Mouse (Mus musculus) liver, adult (tissue): ENCODE results near the gene Gtf2h3.

Experiments used
- GATA4 ChIP-seq: IDR thresholded peaks from 2 replicates; pipeline ENCODE4 v1.6.1; 2014; ENCODE audit warnings: mild to moderate bottlenecking, low read length; ENCODE audit not compliant: insufficient replicate concordance

Gtf2h3 gene

GRCm38 (mm10) chr5:124578633-124579317 is at the start of gene Gtf2h3, which contains the start of gene Eif2b1:
Gene Gtf2h3, plus strand, starts transcription at chr5:124579140.
Gene Eif2b1, minus strand, starts transcription at chr5:124579131.
- peak; percentile 68; the same call in 1 of the 2 replicates for TF ChIP-seq GATA4

GRCm38 (mm10) chr5:124529191-124529651 is 49.7 kb upstream of the Gtf2h3 start:
- TF ChIP-seq GATA4: no peak

DNA sequence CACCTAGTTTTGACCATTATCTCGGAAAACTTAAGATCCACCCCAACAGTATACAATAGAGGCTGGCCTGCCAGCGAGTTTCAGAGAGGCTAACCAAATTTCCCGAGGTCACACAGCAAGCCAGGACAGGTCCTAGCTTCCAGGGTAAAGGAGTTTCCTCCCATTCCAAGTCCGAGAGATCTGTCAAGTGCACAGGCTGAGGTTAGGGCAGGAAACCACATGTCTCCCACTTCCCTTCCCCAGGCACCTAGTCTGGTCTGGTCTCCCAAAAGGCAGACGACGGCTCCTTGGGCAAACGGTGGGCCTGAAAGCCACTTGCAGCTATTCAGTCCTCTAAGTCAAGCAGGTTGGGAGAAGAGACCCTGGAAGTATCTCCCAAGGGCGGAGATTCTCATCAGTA is 49.2 kb upstream of the Gtf2h3 start:
- no peak for TF ChIP-seq GATA4

GRCm38 (mm10) chr5:124530655-124531582 is 48.0 kb upstream of the Gtf2h3 start, which contains the start of gene Rilpl1:
Gene Rilpl1, minus strand, starts transcription at chr5:124531391.
- no peak for TF ChIP-seq GATA4

GRCm38 (mm10) chr5:124531583-124531930 is 47.4 kb upstream of the Gtf2h3 start:
- TF ChIP-seq GATA4: no peak

- TF ChIP-seq GATA4: no peak
These were observed 46.5 kb upstream of the Gtf2h3 start for GRCm38 (mm10) chr5:124532451-124532850.

DNA sequence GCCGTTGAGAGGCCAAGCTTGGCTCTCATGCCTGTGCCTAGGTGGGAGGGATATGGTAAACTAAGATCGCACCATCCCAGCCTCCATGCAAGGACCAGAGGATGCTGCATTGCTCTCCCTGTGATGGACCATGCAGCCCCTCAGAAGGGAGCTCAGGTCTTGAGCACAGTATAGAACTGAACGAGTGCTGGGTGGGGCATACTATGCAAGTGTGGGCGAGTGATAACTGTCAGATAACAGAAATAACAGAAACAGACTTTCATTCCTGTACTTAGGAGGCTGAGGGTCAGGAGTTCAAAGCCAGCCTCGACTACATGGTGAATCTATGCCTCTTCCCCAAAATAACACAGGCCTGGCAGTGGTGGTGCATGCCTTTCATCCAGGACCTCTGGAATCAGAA is 43.9 kb upstream of the Gtf2h3 start:
- no peak for TF ChIP-seq GATA4

- peak; percentile 20; the same call in 1 of the 2 replicates for TF ChIP-seq GATA4
These were observed 42.2 kb upstream of the Gtf2h3 start for GRCm38 (mm10) chr5:124536776-124537175.

GRCm38 (mm10) chr5:124538813-124539792 is 39.8 kb upstream of the Gtf2h3 start:
- no peak for TF ChIP-seq GATA4

GRCm38 (mm10) chr5:124539905-124540304 is 39.0 kb upstream of the Gtf2h3 start:
- no peak for TF ChIP-seq GATA4

DNA sequence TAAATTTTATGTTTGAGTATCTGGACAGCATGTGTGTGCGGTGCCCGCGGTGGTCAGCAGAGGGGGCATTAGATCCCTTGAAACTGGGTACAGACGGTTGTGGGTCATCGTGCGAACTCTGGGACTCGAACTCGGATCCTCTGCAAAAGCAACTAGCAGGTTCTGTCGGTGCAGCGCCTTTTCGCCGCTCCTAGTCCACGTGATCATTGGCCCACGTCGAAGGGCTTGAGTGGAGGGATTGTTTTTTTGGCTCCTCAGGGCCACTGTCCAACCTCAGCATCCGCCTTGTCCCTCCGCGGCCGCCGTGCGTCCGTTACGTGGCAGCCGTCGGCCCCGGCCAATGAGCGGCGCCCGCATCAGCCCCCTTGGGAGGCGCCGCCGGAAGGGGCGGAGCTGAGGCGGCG is 38.6 kb upstream of the Gtf2h3 start, which contains the start of gene Tmed2:
Tmed2 (plus strand) TSS at position 313 of the 404 bp plus-strand sequence.
- TF ChIP-seq GATA4: no peak; the same call in 1 of the 2 replicates

GRCm38 (mm10) chr5:124540905-124541601 is 37.9 kb upstream of the Gtf2h3 start:
- TF ChIP-seq GATA4: no peak

GRCm38 (mm10) chr5:124541602-124541973 is 37.4 kb upstream of the Gtf2h3 start:
- no peak for TF ChIP-seq GATA4

GRCm38 (mm10) chr5:124552094-124552472 is 26.9 kb upstream of the Gtf2h3 start:
- no peak for TF ChIP-seq GATA4
